Mouse (Mus musculus) gastrocnemius, adult 2 months (tissue): ENCODE data around the gene Twsg1. TPM values are rescaled to one million over a fixed set of nuclear protein-coding genes. Genes with fewer than 3 reads are reported as not detected.

Experiments used
- DNase-seq: peaks from one replicate; pipeline ENCODE4 v3.0.0; 2022
- H3K27ac ChIP-seq: fragments of 200-600 bp; 2 replicates; pipeline ENCODE4 v1.8.1; 2022; ENCODE audit warnings: mild to moderate bottlenecking
- H3K4me3 ChIP-seq: fragments of 200-600 bp; 2 replicates; pipeline ENCODE4 v1.8.1; 2022; ENCODE audit warnings: mild to moderate bottlenecking, moderate library complexity
- CTCF ChIP-seq: fragments of 200-600 bp; IDR thresholded peaks from 2 replicates; pipeline ENCODE4 v1.8.1; 2022; ENCODE audit warnings: antibody characterized with exemption, mild to moderate bottlenecking, moderate library complexity
- intact Hi-C: fragments of 180-260 bp; cut with DNase I; formaldehyde crosslinking; loops from one replicate; pipeline ENCODE4 v1.15.1; 2025
- total RNA-seq, 2 experiments: library from RNA; stranded (reverse); gene quantifications; 2 replicates each; pipeline ENCODE4 v1.2.3; 2021

The Twsg1 gene
- total RNA-seq, 2 experiments from 2014 or later = 25.2 to 31.6 TPM

GRCm38 (mm10) chr17:65903826-65904225 lies 47.2 kb downstream of the Twsg1 start:
- Histone ChIP-seq H3K4me3 (no peak overlapping the region), H3K27ac (no peak overlapping the region)
- no peak for DNase-seq
- no peak for TF ChIP-seq CTCF
- intact Hi-C loops = no loop called here

GRCm38 (mm10) chr17:65903011-65903410 lies 48.0 kb downstream of the Twsg1 start:
- intact Hi-C loops = no loop called here
- no peak for DNase-seq
- Histone ChIP-seq H3K4me3 (no peak overlapping the region), H3K27ac (no peak overlapping the region)
- no peak for TF ChIP-seq CTCF

- TF ChIP-seq CTCF = no peak
- Histone ChIP-seq H3K27ac (no peak overlapping the region), H3K4me3 (no peak overlapping the region)
- no peak for DNase-seq
- intact Hi-C loops = no loop called here
These were observed 48.7 kb downstream of the Twsg1 start for GRCm38 (mm10) chr17:65902281-65902680.

GRCm38 (mm10) chr17:65896016-65896415 lies 55.0 kb downstream of the Twsg1 start:
- H3K27ac ChIP-seq = no peak overlapping the region
- H3K4me3 ChIP-seq = no peak overlapping the region
- DNase-seq = no peak
- TF ChIP-seq CTCF = no peak
- intact Hi-C loops = no loop called here

- intact Hi-C loops = no loop called here
- DNase-seq = no peak
- no peak overlapping the region for H3K27ac ChIP-seq
- no peak overlapping the region for H3K4me3 ChIP-seq
- no peak for TF ChIP-seq CTCF
These were observed 61.5 kb downstream of the Twsg1 start for GRCm38 (mm10) chr17:65889476-65889875.

- TF ChIP-seq CTCF = no peak
- no peak for DNase-seq
- H3K27ac ChIP-seq = peak overlapping the region; percentile 99
- intact Hi-C loops = no loop called here
- peak overlapping the region; percentile 76 for H3K4me3 ChIP-seq
These were observed 64.5 kb downstream of the Twsg1 start for GRCm38 (mm10) chr17:65886571-65886970.

GRCm38 (mm10) chr17:65885697-65886529 lies 65.1 kb downstream of the Twsg1 start, which contains the start of gene Ralbp1:
Ralbp1 (minus strand) TSS chr17:65885798.
- intact Hi-C loops = loop anchor here (1.0 kb wide), 1 partner anchor 65 kb away; the partner anchor contains the start of gene Twsg1

GRCm38 (mm10) chr17:65885398-65885696 lies 65.7 kb downstream of the Twsg1 start:
- intact Hi-C loops = loop anchor here (1.0 kb wide), 1 partner anchor 66 kb away; the partner anchor contains the start of gene Twsg1
- no peak for DNase-seq
- peak overlapping the region; percentile 99 for H3K27ac ChIP-seq
- peak overlapping the region; percentile 76 for H3K4me3 ChIP-seq
- TF ChIP-seq CTCF = no peak

More at GRCm38 (mm10) chr17:65885697-65886529, 65.1 kb downstream of the Twsg1 start, which contains the start of gene Ralbp1:
- H3K27ac ChIP-seq = peak within 1 kb of the TSS; percentile 99
- peak within 1 kb of the TSS; percentile 76 for H3K4me3 ChIP-seq
- no peak for TF ChIP-seq CTCF
- no peak for DNase-seq

GRCm38 (mm10) chr17:65884691-65885397 lies 66.2 kb downstream of the Twsg1 start:
- DNase-seq = peak; percentile 100
- Histone ChIP-seq H3K4me3 (peak overlapping the region; percentile 76), H3K27ac (peak overlapping the region; percentile 99)
- intact Hi-C loops = loop anchor here (1.0 to 5.0 kb wide), 2 partner anchors 66 to 217 kb away; partner anchors contain the start of genes Ndufv2 and Twsg1
- TF ChIP-seq CTCF = peak; percentile 25; the same call in 1 of the 2 replicates

- Histone ChIP-seq H3K4me3 (peak overlapping the region; percentile 76), H3K27ac (peak overlapping the region; percentile 99)
- TF ChIP-seq CTCF = no peak
- no peak for DNase-seq
- intact Hi-C loops = loop anchor here (5.0 kb wide), 1 partner anchor 218 kb away; the partner anchor contains the start of gene Ndufv2
These were observed 66.9 kb downstream of the Twsg1 start for GRCm38 (mm10) chr17:65884061-65884669.

GRCm38 (mm10) chr17:65877026-65877425 lies 74.0 kb downstream of the Twsg1 start:
- Histone ChIP-seq H3K27ac (no peak overlapping the region), H3K4me3 (no peak overlapping the region)
- DNase-seq = no peak
- no peak for TF ChIP-seq CTCF
- intact Hi-C loops = no loop called here

- H3K27ac ChIP-seq = no peak overlapping the region
- no peak for DNase-seq
- intact Hi-C loops = loop anchor here (5.0 kb wide), 1 partner anchor 78 kb away; the partner anchor contains the start of gene Twsg1
- H3K4me3 ChIP-seq = no peak overlapping the region
- TF ChIP-seq CTCF = no peak
These were observed 77.2 kb downstream of the Twsg1 start for GRCm38 (mm10) chr17:65873834-65874233.
